Mouse (Mus musculus): ENCODE measurements around the gene Plcb2.

- no peak for TF ChIP-seq CTCF (IDR thresholded peaks at IDR 0.05; ENCODE audit: borderline replicate concordance, insufficient read depth, low read length)
- TF ChIP-seq POLR2A (IDR thresholded peaks at IDR 0.05; ENCODE audit: low read depth, low read length) = no peak
These were observed 48.1 kb upstream of the Plcb2 start for GRCm38 (mm10) chr2:118776295-118776694.

All from embryonic fibroblast, embryonic 13.5 days (primary cell).